Mouse (Mus musculus): Measurements from ENCODE around the gene Cpz.

- no peak for TF ChIP-seq EP300 (IDR thresholded peaks at IDR 0.05; ENCODE audit: low read depth)
- no peak for TF ChIP-seq CTCF (IDR thresholded peaks at IDR 0.05; ENCODE audit: low read depth)
These were observed 37.1 kb upstream of the Cpz start for GRCm38 (mm10) chr5:35562616-35563015.
